Mouse (Mus musculus): ENCODE measurements around the gene Dcaf7. TPM values are rescaled to one million over a fixed set of nuclear protein-coding genes. Genes with fewer than 3 reads are reported as not detected.

Dcaf7 gene
- polyA plus RNA-seq, 1 experiment from 2014 or later = 26.6 TPM

DNA sequence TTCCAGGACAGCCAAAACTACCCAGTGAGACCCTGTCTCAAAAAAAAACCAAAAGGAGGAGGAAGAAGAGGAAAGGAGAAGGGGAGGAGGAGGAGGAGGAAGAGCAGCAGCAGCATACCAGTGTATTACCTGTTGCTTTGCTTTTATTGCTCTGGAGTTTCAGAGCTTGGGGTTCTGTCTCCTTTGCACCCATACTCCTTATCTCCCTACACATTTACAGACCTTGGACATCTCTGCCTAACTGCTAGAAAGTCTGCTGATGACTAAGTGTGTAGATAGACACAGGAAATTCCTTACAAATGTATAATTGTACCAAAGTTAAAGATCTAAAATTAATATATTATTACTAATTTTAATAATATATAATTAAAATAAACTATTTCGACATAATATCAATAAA lies 8.6 kb downstream of the Dcaf7 start:
- 74% methylated on average over 1 of the region's 1 CpGs for WGBS (ENCODE audit: insufficient replicate concordance)
- H3K9me3 ChIP-seq (replicated peaks) = no peaks in the 10 kb centered on the region
- peaks cover 39% of the 10 kb centered on the region for H3K36me3 ChIP-seq (replicated peaks)
- no peaks in the 10 kb centered on the region for H3K27me3 ChIP-seq
- no peak overlapping the region for H3K4me3 ChIP-seq (replicated peaks)
- peaks cover 36% of the 10 kb centered on the region for H3K4me1 ChIP-seq (replicated peaks)
- no peak overlapping the region for H3K9ac ChIP-seq
- no peak for ATAC-seq (ENCODE audit: insufficient read depth)
- 0 out of 2 replicates have a peak overlapping the region, but pooled peaks have one; percentile 31 for H3K27ac ChIP-seq (replicated peaks)
- no peak overlapping the region for H3K4me2 ChIP-seq

DNA sequence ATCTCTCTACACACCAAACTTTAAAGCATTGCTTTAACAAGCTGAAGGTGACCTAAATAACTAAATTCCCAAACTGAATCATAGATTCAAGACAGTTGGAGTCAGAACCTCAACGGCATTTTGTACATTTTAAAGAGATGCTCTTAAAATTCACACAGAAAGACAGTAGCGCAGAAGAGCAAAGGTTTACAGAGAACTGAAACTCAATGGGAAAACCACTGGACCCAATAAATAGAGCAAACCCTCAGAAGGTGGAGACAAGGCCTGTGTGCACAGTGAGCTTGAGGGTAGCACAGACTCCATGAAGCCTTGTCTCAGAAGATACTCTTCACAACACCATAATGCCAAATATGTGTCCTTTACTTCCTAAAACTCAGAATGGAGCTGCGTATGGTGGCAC lies 9.1 kb downstream of the Dcaf7 start:
- Histone ChIP-seq H3K9ac (no peak overlapping the region), H3K27me3 (no peaks in the 10 kb centered on the region), H3K36me3 (replicated peaks) (peaks cover 43% of the 10 kb centered on the region), H3K4me2 (no peak overlapping the region), H3K9me3 (replicated peaks) (no peaks in the 10 kb centered on the region), H3K4me3 (replicated peaks) (no peak overlapping the region), H3K27ac (replicated peaks) (no peak overlapping the region), H3K4me1 (replicated peaks) (peaks cover 33% of the 10 kb centered on the region)
- WGBS (ENCODE audit: insufficient replicate concordance) = 82% methylated on average over 3 of the region's 3 CpGs
- ATAC-seq (ENCODE audit: insufficient read depth) = no peak

DNA sequence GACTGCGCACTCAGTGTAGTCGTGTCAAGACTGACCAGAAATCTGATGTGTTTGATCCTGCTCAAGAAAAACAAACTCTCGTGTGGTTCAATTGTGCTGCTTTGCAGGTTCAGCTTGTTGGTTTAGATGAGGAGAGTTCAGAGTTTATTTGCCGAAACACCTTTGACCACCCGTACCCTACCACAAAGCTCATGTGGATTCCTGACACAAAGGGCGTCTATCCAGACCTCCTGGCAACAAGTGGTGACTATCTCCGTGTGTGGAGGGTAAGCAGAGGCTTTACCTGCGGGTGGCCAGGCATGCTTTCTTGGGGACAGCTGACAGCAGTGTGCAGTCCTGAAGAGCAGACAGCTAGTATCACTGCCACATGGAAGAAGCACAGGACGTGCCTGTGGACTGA lies 9.9 kb downstream of the Dcaf7 start:
- Histone ChIP-seq H3K9ac (no peak overlapping the region), H3K4me3 (replicated peaks) (no peak overlapping the region), H3K27ac (replicated peaks) (no peak overlapping the region), H3K4me1 (replicated peaks) (peaks cover 31% of the 10 kb centered on the region), H3K4me2 (peak overlapping the region; percentile 13; the same call in 1 of the 2 replicates), H3K9me3 (replicated peaks) (no peaks in the 10 kb centered on the region), H3K27me3 (no peaks in the 10 kb centered on the region), H3K36me3 (replicated peaks) (peaks cover 51% of the 10 kb centered on the region)
- WGBS (ENCODE audit: insufficient replicate concordance) = 76% methylated on average over 9 of the region's 9 CpGs
- 0 out of 2 replicates have a peak, but pooled peaks have one; percentile 31 for ATAC-seq (ENCODE audit: insufficient read depth)

DNA sequence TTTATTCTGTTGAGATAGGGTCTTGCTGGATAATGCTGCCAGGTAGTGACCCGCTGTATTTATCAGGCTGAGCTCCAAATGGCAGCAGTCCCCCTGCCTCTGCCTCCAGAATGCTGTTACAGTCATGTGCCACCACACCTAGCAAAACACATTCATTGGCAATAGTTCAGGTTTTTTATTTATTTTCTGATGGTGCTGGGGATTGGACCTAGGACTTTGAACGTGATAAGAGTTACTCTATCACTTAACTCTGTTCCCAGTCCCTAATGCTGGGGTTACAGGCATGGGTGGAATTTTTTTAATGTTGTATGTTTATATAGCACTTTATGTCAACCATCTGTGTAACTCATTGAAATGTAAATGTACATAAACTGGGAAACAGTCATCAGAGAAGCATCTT lies 17.2 kb downstream of the Dcaf7 start:
- Histone ChIP-seq H3K27ac (replicated peaks) (peak overlapping the region; percentile 85), H3K4me1 (replicated peaks) (peaks cover 53% of the 10 kb centered on the region)

DNA sequence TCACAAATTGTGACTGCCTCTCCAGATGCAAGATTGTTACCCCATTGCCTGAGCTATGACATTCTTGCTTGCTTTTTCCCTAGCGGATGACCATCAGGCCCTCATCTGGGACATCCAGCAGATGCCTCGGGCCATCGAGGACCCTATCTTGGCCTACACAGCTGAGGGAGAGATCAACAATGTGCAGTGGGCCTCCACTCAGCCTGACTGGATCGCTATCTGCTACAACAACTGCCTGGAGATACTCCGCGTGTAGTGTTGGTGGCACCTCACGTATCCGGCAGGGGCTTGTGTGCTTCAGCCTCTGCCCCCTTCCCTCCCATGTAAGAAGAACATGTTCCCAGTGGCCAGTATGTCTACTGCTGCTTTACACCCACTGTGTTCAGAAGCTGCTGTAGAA lies 17.9 kb downstream of the Dcaf7 start:
- H3K36me3 ChIP-seq (replicated peaks) = peaks cover 95% of the 10 kb centered on the region
- no peak overlapping the region for H3K4me2 ChIP-seq
- H3K4me1 ChIP-seq (replicated peaks) = peaks cover 53% of the 10 kb centered on the region
- H3K9me3 ChIP-seq (replicated peaks) = no peaks in the 10 kb centered on the region
- peak overlapping the region; percentile 85 for H3K27ac ChIP-seq (replicated peaks)
- H3K4me3 ChIP-seq (replicated peaks) = no peak overlapping the region
- H3K27me3 ChIP-seq = no peaks in the 10 kb centered on the region
- 49% methylated on average over 8 of the region's 8 CpGs for WGBS (ENCODE audit: insufficient replicate concordance)
- H3K9ac ChIP-seq = 0 out of 2 replicates have a peak overlapping the region, but pooled peaks have one; percentile 7
- peak; percentile 40; the same call in 1 of the 2 replicates for ATAC-seq (ENCODE audit: insufficient read depth)

More for the DNA sequence above, 17.2 kb downstream of the Dcaf7 start:
- no peak overlapping the region for H3K9ac ChIP-seq
- H3K9me3 ChIP-seq (replicated peaks) = no peaks in the 10 kb centered on the region
- peaks cover 93% of the 10 kb centered on the region for H3K36me3 ChIP-seq (replicated peaks)
- no peak for ATAC-seq (ENCODE audit: insufficient read depth)
- H3K4me3 ChIP-seq (replicated peaks) = no peak overlapping the region
- no peaks in the 10 kb centered on the region for H3K27me3 ChIP-seq
- H3K4me2 ChIP-seq = no peak overlapping the region
- 72% methylated on average over 2 of the region's 2 CpGs for WGBS (ENCODE audit: insufficient replicate concordance)

DNA sequence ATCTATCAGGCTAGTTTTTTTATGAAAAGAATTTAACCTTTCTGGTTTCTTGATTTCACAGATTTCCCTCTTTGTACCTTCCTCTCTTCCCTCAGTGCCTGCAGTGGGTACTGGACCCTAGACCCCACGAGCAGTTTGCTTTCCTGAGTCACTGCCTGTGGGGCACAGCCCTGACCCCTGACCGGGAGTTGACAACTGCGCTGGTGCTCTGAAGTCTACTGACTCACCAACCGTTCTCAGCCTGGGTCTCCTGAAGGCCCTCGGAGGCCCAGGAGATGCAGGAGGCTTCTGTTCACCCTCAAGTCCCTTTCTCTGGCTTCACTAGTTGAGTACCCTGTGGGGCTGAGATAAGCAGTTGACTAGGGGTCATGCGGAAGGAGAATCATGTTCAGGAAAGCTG lies 18.7 kb downstream of the Dcaf7 start:
- Histone ChIP-seq H3K27ac (replicated peaks) (peak overlapping the region; percentile 85), H3K4me3 (replicated peaks) (no peak overlapping the region), H3K36me3 (replicated peaks) (peaks cover 95% of the 10 kb centered on the region), H3K4me1 (replicated peaks) (peaks cover 57% of the 10 kb centered on the region), H3K27me3 (no peaks in the 10 kb centered on the region), H3K9me3 (replicated peaks) (no peaks in the 10 kb centered on the region), H3K4me2 (no peak overlapping the region), H3K9ac (no peak overlapping the region)
- 28% methylated on average over 6 of the region's 6 CpGs for WGBS (ENCODE audit: insufficient replicate concordance)
- ATAC-seq (ENCODE audit: insufficient read depth) = no peak

DNA sequence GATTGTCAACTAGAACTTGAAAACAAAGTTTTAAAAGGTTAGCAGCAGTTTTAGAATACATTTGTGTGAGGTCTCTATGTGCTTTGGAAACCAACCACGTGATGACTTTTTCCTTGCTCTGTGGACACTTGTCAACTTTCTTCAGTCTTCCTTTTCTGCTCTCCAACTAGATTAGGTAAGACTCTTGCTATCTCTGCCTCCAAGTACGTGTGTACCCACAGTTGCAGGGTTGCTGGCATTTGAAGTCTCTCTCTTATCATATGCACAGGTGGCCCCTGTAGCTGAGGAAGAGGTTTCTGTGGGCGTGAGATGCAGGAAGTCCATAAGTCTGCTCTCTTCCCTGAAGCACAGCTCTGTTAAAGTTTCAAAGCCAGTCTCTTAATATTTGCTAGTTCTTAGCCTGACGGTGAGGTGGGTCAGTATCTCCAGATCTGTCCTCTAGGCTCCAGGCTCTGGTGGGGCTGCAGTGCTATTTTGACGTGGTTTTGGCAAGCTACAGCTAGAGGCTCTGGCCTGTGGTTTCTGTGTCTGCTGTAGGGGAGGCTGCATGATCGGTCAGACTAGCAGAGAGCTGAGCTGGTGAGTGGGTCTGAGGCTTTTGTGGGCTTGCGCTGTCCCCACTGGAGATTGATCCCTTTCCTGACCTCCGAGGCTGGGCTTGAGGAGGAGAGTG lies 20.3 kb downstream of the Dcaf7 start:
- Histone ChIP-seq H3K36me3 (replicated peaks) (peaks cover 80% of the 10 kb centered on the region), H3K9me3 (replicated peaks) (no peaks in the 10 kb centered on the region), H3K9ac (peak overlapping the region; percentile 37), H3K4me1 (replicated peaks) (peaks cover 57% of the 10 kb centered on the region), H3K27ac (replicated peaks) (peak overlapping the region; percentile 85), H3K4me2 (peak overlapping the region; percentile 47), H3K27me3 (no peaks in the 10 kb centered on the region), H3K4me3 (replicated peaks) (no peak overlapping the region)
- WGBS (ENCODE audit: insufficient replicate concordance) = 16% methylated on average over 8 of the region's 8 CpGs
- peak; percentile 89 for ATAC-seq (ENCODE audit: insufficient read depth)

DNA sequence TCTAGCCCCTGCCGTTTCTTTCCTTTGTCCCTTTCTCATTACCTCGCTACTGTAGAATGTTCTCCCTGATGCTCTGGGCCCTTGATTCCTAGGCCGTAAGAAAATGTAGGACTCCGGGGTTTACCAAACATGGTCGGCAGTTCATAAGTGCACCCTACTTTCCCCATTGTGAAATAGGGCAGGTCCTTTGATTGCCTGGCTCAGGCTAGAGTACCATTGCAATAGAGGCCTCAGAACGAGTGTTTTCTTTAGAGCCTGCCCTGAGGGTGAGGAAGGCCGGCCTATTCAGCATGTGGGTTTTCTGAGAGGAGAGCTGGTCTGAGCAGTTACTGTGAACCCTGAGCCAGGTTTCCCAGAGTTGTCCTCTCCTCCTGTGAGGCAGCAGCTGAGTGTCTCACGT lies 21.3 kb downstream of the Dcaf7 start:
- Histone ChIP-seq H3K4me3 (replicated peaks) (no peak overlapping the region), H3K4me1 (replicated peaks) (peaks cover 57% of the 10 kb centered on the region), H3K27me3 (no peaks in the 10 kb centered on the region), H3K27ac (replicated peaks) (no peak overlapping the region), H3K9me3 (replicated peaks) (no peaks in the 10 kb centered on the region), H3K36me3 (replicated peaks) (peaks cover 71% of the 10 kb centered on the region), H3K4me2 (no peak overlapping the region), H3K9ac (no peak overlapping the region)
- ATAC-seq (ENCODE audit: insufficient read depth) = no peak
- WGBS (ENCODE audit: insufficient replicate concordance) = 74% methylated on average over 8 of the region's 8 CpGs

DNA sequence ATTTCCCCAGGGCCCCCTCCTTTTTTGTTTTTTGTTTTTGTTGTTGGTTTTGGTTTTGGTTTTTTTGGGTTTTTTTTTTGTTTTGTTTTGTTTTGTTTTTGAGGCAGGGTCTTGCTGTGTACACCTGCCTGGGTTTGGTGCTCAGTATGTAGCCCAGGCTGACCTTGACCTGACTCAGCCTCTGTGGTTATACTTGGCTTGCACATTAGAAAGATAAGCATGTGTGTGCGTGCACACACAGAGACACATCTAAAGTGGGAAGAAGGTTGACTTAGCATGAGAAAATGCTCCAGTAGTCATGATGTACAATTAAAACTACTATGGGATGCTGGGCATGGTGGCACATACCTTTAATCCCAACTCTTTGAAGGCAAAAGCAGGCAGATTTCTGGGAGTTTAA lies 23.9 kb downstream of the Dcaf7 start:
- no peak overlapping the region for H3K4me3 ChIP-seq (replicated peaks)
- no peak for ATAC-seq (ENCODE audit: insufficient read depth)
- WGBS (ENCODE audit: insufficient replicate concordance) = 19% methylated on average over 1 of the region's 1 CpGs

DNA sequence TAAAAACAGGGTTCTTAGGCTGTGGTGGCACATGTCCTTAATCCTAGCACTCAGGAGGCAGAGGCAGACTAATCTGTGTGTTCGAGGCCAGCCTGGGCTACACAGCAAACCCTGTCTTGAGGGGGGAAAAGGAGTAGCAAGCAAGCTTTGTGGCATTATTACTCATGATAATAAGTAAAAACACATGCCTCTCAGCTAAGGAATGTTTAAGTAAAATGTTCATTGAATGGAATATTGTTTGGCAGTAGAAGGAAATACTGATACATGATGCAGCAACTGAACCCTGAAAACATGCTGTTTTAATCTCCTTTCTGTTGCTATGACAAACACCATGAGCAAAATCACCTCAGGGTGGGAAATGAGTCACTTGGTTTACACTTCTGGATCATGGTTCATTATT lies 24.6 kb downstream of the Dcaf7 start:
- no peak overlapping the region for H3K27ac ChIP-seq (replicated peaks)
- peaks cover 36% of the 10 kb centered on the region for H3K4me1 ChIP-seq (replicated peaks)
- no peaks in the 10 kb centered on the region for H3K9me3 ChIP-seq (replicated peaks)
- H3K9ac ChIP-seq = no peak overlapping the region
- ATAC-seq (ENCODE audit: insufficient read depth) = no peak
- no peak overlapping the region for H3K4me2 ChIP-seq
- 58% methylated on average over 1 of the region's 1 CpGs for WGBS (ENCODE audit: insufficient replicate concordance)
- no peak overlapping the region for H3K4me3 ChIP-seq (replicated peaks)
- H3K27me3 ChIP-seq = no peaks in the 10 kb centered on the region
- peaks cover 38% of the 10 kb centered on the region for H3K36me3 ChIP-seq (replicated peaks)

More for the DNA sequence above, 23.9 kb downstream of the Dcaf7 start:
- Histone ChIP-seq H3K4me1 (replicated peaks) (peaks cover 42% of the 10 kb centered on the region), H3K4me2 (no peak overlapping the region), H3K36me3 (replicated peaks) (peaks cover 45% of the 10 kb centered on the region), H3K27me3 (no peaks in the 10 kb centered on the region), H3K9ac (no peak overlapping the region), H3K27ac (replicated peaks) (no peak overlapping the region), H3K9me3 (replicated peaks) (no peaks in the 10 kb centered on the region)

DNA sequence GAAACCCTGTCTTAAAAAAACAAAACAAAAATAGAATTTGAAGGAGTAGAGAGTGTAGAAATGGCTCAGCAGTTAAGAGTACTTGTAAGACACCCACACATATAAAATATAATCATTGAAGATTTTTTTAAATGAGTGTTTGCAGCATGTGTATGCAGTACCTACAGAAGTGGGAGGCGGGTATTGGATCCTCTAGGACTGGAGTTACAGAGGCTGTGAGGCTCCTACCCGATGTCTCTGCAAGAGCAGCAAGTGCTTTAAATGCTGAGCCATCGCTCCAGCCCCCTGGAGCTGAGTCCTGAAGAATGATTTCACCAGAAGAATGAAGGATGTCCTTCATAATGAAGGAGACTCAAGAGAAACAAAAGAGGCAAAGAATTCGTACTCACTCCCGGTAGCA lies 27.1 kb downstream of the Dcaf7 start:
- Histone ChIP-seq H3K27me3 (no peaks in the 10 kb centered on the region), H3K9me3 (replicated peaks) (no peaks in the 10 kb centered on the region), H3K4me3 (replicated peaks) (no peak overlapping the region), H3K9ac (no peak overlapping the region), H3K27ac (replicated peaks) (no peak overlapping the region), H3K36me3 (replicated peaks) (peaks cover 16% of the 10 kb centered on the region), H3K4me1 (replicated peaks) (peaks cover 26% of the 10 kb centered on the region), H3K4me2 (no peak overlapping the region)
- WGBS (ENCODE audit: insufficient replicate concordance) = 72% methylated on average over 5 of the region's 5 CpGs
- ATAC-seq (ENCODE audit: insufficient read depth) = no peak

All from liver, embryonic 15.5 days (tissue).